Mouse (Mus musculus) frontal cortex, postnatal 25 days (tissue): ENCODE results near the gene Bex3.

Source experiments
- DNase-seq, 2 experiments: peaks; one replicate each; pipeline ENCODE4 v3.0.0; 2022; ENCODE audit warnings: low spot score in 2 of 2

The Bex3 gene

DNA sequence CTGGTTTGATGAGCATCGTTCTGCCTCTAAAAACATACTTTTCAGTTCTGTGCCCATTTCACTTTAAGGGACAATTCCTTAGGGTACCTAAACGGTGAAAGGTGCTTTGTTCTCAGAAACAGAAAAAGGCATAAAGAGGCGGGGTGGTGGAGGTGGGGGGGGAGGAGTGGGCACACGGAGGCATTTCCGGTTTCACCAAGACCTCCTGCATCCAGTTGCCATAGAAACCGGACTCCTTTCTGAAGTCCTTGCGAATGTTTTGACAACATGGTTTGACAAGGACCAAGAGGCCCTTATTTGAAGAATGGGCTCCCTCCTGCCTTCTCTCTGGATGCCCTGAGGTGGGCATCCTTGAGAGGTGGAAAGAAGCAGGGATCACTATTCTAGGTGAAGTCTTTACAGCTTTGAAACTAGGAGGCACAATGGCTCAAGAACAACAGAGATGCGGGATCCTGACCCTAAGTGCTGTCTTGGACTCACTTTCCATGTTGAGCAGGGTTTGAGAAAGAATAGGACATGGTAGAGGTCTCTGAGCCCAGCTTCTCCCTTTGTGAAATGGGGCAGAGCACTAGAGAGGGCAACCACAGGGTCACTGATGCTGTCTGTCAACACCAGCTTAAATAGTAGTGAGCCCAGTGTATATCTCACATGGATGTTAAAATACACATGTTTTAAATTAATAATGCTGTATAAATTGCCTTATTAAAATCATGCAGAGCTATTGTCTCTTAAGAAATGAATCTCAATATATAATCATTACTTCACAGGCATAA, 43.9 kb downstream of the Bex3 start:
- no peak for DNase-seq

DNA sequence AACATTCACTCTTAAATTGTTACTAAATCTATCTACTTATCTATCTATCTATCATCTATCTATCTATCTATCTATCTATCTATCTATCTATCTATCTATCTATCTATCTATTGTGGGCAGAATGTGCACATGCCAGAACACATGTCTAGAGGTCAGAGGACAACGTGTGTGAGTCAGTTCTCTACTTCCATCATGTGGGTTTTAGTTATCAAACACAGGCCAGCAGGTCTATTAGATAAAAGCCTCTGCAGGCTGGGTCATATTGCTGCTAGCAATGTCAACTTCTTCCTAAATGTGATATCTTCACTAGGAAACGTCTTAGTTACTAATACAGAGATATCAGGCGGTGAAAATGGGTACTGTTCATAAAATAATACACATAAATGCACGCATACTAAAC, 49.9 kb downstream of the Bex3 start:
- no peak for DNase-seq
